ENCODE assay signal across 12 mouse cellular contexts in genomic region chr2:101284886-101285285, GRCm38 (mm10).
"Had no signal": no experiment of that assay in that cellular context is flagged by ENCODE, and none has a peak within 500 bp of the region (broad histone marks: within the 10 kb centered on the region; RNA-seq: fewer than 3 reads in every experiment).

No protein-coding gene starts in this region.

- DNase-seq: retina, postnatal 1 day; right cerebral cortex, adult 18-20 months; right cerebral cortex, postnatal 14 days; right cerebral cortex, postnatal 25 days; right cerebral cortex, postnatal 4 days; spleen, adult 18-20 months; thymus, adult 18-20 months; thymus, adult 2 months; thymus, postnatal 14 days; thymus, postnatal 25 days; thymus, postnatal 36 days; thymus, postnatal 4 days had no signal
